Mouse (Mus musculus): Measurements from ENCODE around the gene Sox6. TPM values are rescaled to one million over a fixed set of nuclear protein-coding genes. Genes with fewer than 3 reads are reported as not detected.
A peak's percentile ranks its signal among the peaks of the same experiment; 100 is the strongest.

Gene Sox6
- polyA plus RNA-seq, 1 experiment from 2014 or later = 33.2 TPM

DNA sequence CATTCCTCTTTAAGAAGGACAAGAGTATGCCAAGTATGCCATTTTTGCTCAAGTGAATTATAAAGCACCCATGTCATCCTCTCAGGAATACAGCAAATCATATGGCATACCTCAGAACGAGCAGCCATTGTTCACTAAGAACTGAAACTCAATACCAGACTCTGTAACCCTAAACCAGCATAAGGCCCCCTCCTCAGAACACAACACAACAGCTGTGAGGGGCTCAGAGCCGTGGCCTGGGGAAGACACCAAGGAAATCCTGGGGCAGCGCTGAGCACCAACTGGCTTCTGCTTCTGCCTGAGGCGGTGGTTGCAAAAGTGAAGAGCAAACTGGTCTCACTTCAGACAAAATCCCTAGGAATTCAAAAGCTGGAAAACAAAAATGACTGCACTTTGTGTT is 208.8 kb downstream of the Sox6 start:
- WGBS = 44% methylated on average over 4 of the region's 4 CpGs
- H3K27me3 ChIP-seq (replicated peaks) = no peaks in the 10 kb centered on the region
- peaks cover 61% of the 10 kb centered on the region for H3K4me1 ChIP-seq (replicated peaks)
- H3K4me2 ChIP-seq = no peak overlapping the region
- H3K36me3 ChIP-seq = no peaks in the 10 kb centered on the region
- no peak overlapping the region for H3K27ac ChIP-seq (ENCODE audit: poor library complexity, severe bottlenecking)
- no peak for ATAC-seq (ENCODE audit: insufficient number of reproducible peaks, low FRiP score)
- no peaks in the 10 kb centered on the region for H3K9me3 ChIP-seq (replicated peaks)
- no peak overlapping the region for H3K9ac ChIP-seq
- H3K4me3 ChIP-seq = no peak overlapping the region

DNA sequence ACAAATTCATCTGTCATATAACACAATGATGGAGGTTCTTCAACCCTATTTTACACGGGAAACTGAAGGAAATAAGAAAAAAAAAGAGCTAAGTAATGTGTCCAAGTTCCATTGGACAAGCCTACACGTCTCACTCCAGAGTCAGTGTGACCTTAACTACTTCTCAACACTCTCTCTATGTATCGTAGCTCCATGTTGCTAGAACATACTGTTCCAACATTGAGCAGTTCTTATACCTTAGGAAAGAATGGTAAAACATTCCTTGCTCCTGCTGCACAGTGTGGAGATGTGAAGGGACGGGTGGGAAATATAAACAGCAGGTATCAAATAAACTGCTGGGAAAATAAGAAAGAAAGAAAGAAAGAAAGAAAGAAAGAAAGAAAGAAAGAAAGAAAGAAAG is 209.3 kb downstream of the Sox6 start:
- H3K27me3 ChIP-seq (replicated peaks) = no peaks in the 10 kb centered on the region
- 82% methylated on average over 4 of the region's 4 CpGs for WGBS
- no peaks in the 10 kb centered on the region for H3K9me3 ChIP-seq (replicated peaks)
- no peaks in the 10 kb centered on the region for H3K36me3 ChIP-seq
- H3K27ac ChIP-seq (ENCODE audit: poor library complexity, severe bottlenecking) = no peak overlapping the region
- H3K4me1 ChIP-seq (replicated peaks) = peaks cover 65% of the 10 kb centered on the region
- H3K4me3 ChIP-seq = no peak overlapping the region
- H3K9ac ChIP-seq = no peak overlapping the region
- no peak for ATAC-seq (ENCODE audit: insufficient number of reproducible peaks, low FRiP score)
- H3K4me2 ChIP-seq = no peak overlapping the region

DNA sequence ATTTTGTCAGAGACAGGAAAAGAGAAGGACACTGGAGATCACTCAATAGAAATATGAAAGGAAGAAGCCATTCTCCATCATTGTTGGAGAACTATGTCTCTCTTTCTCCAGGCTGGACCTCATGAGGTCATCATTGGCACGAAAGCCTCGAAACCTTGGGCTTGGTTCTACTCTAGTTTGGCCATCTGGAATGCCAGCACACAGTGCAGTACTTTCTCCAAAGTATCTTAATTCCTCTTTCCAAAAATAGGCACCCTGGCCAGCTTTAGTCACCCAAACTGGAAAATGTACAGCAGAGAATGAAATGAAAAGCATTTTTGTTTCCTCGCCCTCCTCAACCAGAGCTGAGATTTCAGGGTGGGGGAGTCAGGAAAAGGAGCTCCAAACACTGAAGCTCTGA is 213.3 kb downstream of the Sox6 start:
- Histone ChIP-seq H3K27ac (ENCODE audit: poor library complexity, severe bottlenecking) (peak overlapping the region; percentile 51; the same call in 1 of the 2 replicates), H3K4me2 (no peak overlapping the region), H3K27me3 (replicated peaks) (no peaks in the 10 kb centered on the region), H3K4me1 (replicated peaks) (peaks cover 45% of the 10 kb centered on the region), H3K36me3 (no peaks in the 10 kb centered on the region), H3K9me3 (replicated peaks) (no peaks in the 10 kb centered on the region), H3K9ac (no peak overlapping the region), H3K4me3 (no peak overlapping the region)
- 51% methylated on average over 3 of the region's 3 CpGs for WGBS
- no peak for ATAC-seq (ENCODE audit: insufficient number of reproducible peaks, low FRiP score)

DNA sequence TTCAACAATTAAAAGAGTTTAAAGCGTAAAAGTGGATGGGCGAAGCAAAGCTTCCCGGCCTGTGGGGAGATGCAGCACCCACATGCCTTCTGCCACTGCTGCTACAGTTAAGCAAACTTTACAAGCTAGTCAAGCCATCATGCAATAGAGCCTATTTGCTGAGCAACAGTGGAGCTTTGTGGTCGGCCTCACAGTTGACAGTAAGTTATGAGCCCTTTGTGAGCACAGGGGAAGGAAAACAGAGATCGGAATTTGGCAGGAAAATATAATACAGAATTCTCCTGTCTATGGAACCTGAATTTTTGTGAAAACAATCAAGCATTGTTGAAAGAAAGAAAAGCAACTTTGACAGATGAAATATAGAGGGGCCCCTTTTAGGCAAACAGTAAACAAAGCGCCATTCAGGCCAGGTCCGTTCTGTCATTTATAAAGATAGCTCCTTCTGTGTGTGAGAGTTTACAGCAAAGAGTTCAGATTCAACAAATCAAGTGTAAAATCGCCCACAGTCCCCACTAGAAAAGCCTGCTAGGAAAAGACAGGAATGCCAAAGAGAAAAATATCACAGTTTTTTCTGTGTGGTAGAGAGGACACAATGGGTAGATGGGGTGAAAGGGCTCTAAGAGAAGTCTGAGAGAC is 213.9 kb downstream of the Sox6 start:
- WGBS = 66% methylated on average over 8 of the region's 8 CpGs
- H3K27me3 ChIP-seq (replicated peaks) = no peaks in the 10 kb centered on the region

DNA sequence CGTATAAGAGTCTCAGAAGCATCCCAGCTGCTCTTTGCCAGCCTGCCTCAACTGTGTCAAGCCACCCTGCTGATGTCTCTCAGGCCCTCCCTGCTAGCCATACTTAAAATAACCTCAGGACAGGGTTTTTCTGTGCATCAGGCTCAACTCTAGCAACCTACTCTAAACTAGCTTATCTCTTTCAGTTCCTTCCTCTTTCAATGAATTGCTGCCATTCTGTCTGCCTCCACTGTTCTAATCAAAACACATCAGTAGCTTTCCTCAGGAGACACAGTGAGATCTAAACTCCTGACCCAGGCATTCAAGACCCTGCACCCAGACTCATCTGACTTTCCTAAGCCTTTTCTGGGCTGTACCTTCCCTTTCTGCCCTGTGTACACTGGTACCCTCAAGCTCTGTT is 219.5 kb downstream of the Sox6 start:
- H3K27ac ChIP-seq (ENCODE audit: poor library complexity, severe bottlenecking) = peak overlapping the region; percentile 10; the same call in 1 of the 2 replicates
- no peak for ATAC-seq (ENCODE audit: insufficient number of reproducible peaks, low FRiP score)
- H3K36me3 ChIP-seq = no peaks in the 10 kb centered on the region
- H3K9me3 ChIP-seq (replicated peaks) = no peaks in the 10 kb centered on the region
- H3K4me3 ChIP-seq = no peak overlapping the region
- no peaks in the 10 kb centered on the region for H3K27me3 ChIP-seq (replicated peaks)
- no peak overlapping the region for H3K4me2 ChIP-seq
- peaks cover 8% of the 10 kb centered on the region for H3K4me1 ChIP-seq (replicated peaks)
- WGBS = 14% methylated on average over 1 of the region's 1 CpGs
- H3K9ac ChIP-seq = no peak overlapping the region

More for the DNA sequence above, 213.9 kb downstream of the Sox6 start:
- ATAC-seq (ENCODE audit: insufficient number of reproducible peaks, low FRiP score) = no peak
- H3K4me2 ChIP-seq = no peak overlapping the region
- H3K4me1 ChIP-seq (replicated peaks) = peaks cover 40% of the 10 kb centered on the region
- H3K27ac ChIP-seq (ENCODE audit: poor library complexity, severe bottlenecking) = peak overlapping the region; percentile 51
- no peaks in the 10 kb centered on the region for H3K9me3 ChIP-seq (replicated peaks)
- no peaks in the 10 kb centered on the region for H3K36me3 ChIP-seq
- peak overlapping the region; percentile 34; the same call in 1 of the 2 replicates for H3K9ac ChIP-seq
- no peak overlapping the region for H3K4me3 ChIP-seq

DNA sequence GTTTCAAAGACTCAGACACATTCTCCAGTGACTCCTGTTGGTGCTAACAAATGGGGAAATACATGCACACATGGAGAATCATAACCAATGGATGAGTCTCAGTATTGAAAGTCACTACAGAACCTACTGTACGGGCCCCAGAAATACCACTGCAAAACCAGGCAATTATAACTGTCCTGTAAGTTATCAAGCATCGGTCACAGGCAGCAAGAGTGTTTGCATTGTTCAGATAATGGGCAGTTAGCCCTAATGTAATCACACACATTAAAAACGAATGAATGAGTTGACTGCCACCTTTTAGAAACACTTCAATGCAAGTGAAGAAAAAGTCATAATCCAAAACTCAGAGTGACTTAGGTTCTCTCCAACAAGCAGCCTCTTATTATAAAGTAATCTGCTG is 235.3 kb downstream of the Sox6 start:
- no peak for ATAC-seq (ENCODE audit: insufficient number of reproducible peaks, low FRiP score)
- Histone ChIP-seq H3K9ac (no peak overlapping the region), H3K4me2 (no peak overlapping the region), H3K9me3 (replicated peaks) (no peaks in the 10 kb centered on the region), H3K4me1 (replicated peaks) (peaks cover 12% of the 10 kb centered on the region; the same call in 1 of the 2 replicates), H3K36me3 (peaks cover 4% of the 10 kb centered on the region; the same call in 1 of the 2 replicates), H3K27me3 (replicated peaks) (no peaks in the 10 kb centered on the region), H3K27ac (ENCODE audit: poor library complexity, severe bottlenecking) (no peak overlapping the region), H3K4me3 (no peak overlapping the region)
- WGBS = 38% methylated on average over 3 of the region's 3 CpGs

DNA sequence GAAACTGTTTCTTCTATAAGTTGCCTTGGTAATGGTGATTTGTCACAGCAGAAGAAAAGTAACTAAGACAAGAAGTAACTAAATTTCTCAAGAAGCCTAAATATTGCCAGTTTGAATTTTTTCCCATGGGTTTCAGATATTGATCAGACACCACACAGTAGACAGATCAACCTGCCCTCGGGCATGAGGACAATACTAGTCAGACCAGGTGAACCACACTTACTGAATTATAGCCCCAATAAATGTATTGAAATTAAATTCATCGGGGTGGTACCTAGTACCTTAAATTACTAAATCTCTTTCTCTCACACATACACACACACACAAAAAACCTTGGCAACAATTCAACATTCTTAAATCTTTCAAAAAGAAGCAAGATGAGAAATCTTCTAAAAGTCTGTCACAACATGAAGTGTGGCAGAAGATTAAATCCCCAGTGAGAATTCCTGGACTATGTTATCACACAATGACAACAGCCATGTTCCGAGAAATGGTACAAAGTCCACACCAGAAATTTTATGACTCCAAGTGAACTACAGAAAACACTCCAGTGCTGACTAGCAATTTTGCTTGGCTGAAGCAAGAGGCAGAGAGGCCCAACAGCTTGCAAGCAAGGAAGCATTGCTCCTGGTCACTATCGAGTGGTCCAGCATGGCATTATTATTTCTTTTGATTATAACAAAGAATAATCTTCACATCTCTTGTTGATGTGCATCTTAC is 244.3 kb downstream of the Sox6 start:
- no peak for ATAC-seq (ENCODE audit: insufficient number of reproducible peaks, low FRiP score)
- Histone ChIP-seq H3K27ac (ENCODE audit: poor library complexity, severe bottlenecking) (no peak overlapping the region), H3K4me2 (no peak overlapping the region), H3K4me3 (no peak overlapping the region), H3K9me3 (replicated peaks) (no peaks in the 10 kb centered on the region), H3K27me3 (replicated peaks) (no peaks in the 10 kb centered on the region), H3K36me3 (no peaks in the 10 kb centered on the region), H3K4me1 (replicated peaks) (0 out of 2 replicates have a peak, but pooled peaks cover 3% of the 10 kb centered on the region), H3K9ac (no peak overlapping the region)
- WGBS = 77% methylated on average over 4 of the region's 4 CpGs

DNA sequence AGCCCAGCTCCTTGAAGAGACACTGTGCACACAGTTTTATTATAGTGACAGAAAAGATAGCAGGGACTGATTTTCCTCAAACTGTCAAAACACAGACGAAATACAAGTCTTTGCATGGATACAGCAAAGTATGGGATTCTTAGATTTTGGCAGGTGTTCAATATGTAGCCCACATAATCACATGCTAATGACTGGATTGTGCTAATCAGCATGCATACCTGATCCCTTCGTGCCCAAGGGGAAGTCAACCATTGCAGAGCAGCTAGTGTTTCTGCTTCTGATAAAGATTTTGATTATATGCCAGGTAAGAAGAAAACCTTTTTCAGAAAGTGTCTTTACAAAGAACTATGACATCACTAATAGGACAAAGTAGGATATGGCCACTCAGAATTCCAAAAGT is 245.8 kb downstream of the Sox6 start:
- no peak for ATAC-seq (ENCODE audit: insufficient number of reproducible peaks, low FRiP score)
- Histone ChIP-seq H3K4me3 (no peak overlapping the region), H3K27ac (ENCODE audit: poor library complexity, severe bottlenecking) (no peak overlapping the region), H3K27me3 (replicated peaks) (no peaks in the 10 kb centered on the region), H3K9ac (no peak overlapping the region), H3K4me1 (replicated peaks) (0 out of 2 replicates have a peak, but pooled peaks cover 3% of the 10 kb centered on the region), H3K4me2 (no peak overlapping the region), H3K9me3 (replicated peaks) (no peaks in the 10 kb centered on the region), H3K36me3 (no peaks in the 10 kb centered on the region)
- WGBS = 56% methylated on average over 2 of the region's 2 CpGs

DNA sequence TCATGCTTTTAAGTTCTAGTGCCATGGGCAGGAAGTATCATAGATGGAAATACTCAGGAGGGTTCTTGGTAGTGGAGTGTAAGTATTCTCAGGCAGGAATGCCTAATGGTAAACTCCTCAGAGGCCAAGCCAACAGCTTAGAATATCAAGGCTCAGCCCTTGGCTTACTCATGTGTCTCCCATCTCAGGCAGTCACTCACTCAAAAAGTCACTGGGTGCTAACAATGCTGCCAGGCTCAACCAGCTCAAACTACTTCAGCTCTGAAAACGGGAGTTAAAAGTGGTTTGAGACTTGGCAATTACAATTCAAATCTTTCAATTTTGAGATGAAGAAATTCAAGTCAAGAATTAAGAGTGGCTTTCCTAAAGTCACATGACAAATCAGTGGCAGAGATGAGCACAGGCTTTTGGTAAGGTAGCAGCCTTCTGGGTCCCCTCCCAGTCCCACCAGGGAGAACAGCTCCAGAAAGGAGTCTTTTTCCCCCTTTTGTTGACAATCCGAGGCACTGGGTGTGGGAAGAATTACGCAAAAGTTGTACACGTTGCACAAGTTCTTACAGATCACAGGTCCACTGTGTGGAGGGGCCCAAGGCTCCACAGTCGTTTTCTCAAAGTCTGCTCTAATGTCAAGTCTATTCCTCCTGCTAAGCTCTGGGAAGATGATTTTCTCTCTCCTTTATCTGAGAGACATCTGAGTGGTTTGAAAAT is 249.3 kb downstream of the Sox6 start:
- no peak overlapping the region for H3K4me2 ChIP-seq
- 77% methylated on average over 5 of the region's 5 CpGs for WGBS

DNA sequence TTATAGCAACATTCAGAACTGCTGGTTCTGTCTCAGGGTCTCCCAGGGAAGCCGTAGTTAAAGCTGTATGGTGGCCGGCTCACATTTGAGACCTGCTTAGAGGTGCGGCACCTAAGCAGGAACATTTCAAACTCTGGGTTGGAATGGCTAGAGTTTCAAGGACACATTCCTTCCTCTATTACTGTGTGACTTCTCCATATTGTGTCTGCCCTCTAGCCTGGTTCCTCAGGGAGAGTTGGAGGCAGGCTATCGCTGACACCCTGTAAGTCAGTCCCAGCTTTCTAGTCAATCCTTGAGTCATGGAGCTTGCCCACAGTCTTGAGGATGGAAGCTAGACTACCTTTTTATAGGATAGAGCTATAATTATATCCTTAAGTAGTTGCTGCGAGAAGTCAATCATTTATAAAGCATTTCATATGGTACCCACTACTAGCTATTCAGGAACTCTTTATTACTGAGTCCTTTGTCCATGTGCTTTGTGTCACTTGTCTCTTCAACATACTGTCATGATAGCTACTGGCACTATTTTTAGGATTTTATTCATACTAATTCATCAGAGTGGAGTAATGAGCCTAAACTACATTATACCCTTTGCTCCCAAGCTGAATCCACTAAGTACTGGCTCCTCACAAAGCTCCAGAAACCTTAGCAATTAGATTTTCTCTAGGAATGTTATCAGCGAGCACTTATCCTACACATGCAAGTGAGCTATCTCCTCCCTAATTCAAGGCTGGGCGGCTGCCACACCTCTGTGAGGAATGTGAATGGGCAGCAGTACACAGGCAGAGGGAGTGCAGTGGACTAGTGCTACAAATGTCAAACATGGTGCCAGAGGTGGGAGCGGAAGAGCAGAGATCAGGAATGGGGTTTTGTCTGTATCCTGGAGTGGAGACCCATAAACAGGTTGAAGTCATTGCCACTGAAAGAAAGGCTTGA is 254.3 kb downstream of the Sox6 start:
- H3K4me2 ChIP-seq = no peak overlapping the region
- peaks cover 28% of the 10 kb centered on the region for H3K4me1 ChIP-seq (replicated peaks)
- no peaks in the 10 kb centered on the region for H3K9me3 ChIP-seq (replicated peaks)
- H3K36me3 ChIP-seq = no peaks in the 10 kb centered on the region
- H3K27ac ChIP-seq (ENCODE audit: poor library complexity, severe bottlenecking) = peak overlapping the region; percentile 43; the same call in 1 of the 2 replicates
- H3K27me3 ChIP-seq (replicated peaks) = no peaks in the 10 kb centered on the region
- H3K9ac ChIP-seq = no peak overlapping the region
- WGBS = 65% methylated on average over 8 of the region's 8 CpGs
- no peak for ATAC-seq (ENCODE audit: insufficient number of reproducible peaks, low FRiP score)
- no peak overlapping the region for H3K4me3 ChIP-seq

More for the DNA sequence above, 249.3 kb downstream of the Sox6 start:
- Histone ChIP-seq H3K27ac (ENCODE audit: poor library complexity, severe bottlenecking) (no peak overlapping the region), H3K9me3 (replicated peaks) (no peaks in the 10 kb centered on the region), H3K9ac (no peak overlapping the region), H3K4me3 (no peak overlapping the region), H3K27me3 (replicated peaks) (no peaks in the 10 kb centered on the region), H3K36me3 (no peaks in the 10 kb centered on the region), H3K4me1 (replicated peaks) (peaks cover 8% of the 10 kb centered on the region)
- ATAC-seq (ENCODE audit: insufficient number of reproducible peaks, low FRiP score) = no peak

Measured in heart, embryonic 12.5 days (tissue).